In the genomic region with DNA sequence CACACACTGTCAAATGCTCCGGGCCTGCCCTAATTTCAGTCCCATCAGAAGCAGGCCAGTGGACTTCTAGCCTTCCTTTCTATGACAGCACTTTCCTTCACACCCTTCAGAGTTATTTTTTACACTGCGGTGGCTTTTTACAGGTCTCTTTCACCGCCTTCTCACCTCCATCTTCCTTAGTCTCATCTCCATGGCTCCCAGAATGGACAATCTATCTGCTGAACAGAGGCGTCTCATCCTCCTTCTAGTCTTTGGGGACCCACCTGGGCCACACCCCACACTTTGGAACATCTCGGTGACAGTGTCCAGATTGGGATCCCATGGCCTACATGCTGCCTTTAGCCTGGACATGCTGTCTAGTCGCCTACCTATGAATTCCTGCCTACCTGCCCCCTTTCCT, we compare ENCODE assay signal across 8 mouse cellular contexts. TPM values are rescaled to one million over a fixed set of nuclear protein-coding genes. Genes with fewer than 3 reads are reported as not detected.
A peak's percentile ranks its signal among the peaks of the same experiment; 100 is the strongest.
DNase-seq lines count a peak whose midpoint lies in the region; ATAC-seq lines count a peak whose summit lies in the region.

No protein-coding gene starts in this region.

- no peak for DNase-seq in heart, embryonic 10.5 days (ENCODE audit: low spot score)
- no peak for DNase-seq in heart, postnatal 25 days (ENCODE audit: low spot score)
- DNase-seq in neural tube, embryonic 11.5 days (ENCODE audit: low spot score) = no peak
- DNase-seq in neural tube, embryonic 10.5 days (ENCODE audit: extremely low spot score, low spot score) = no peak
- DNase-seq in cerebellum, postnatal 25 days = no peak
- no peak for DNase-seq in right cerebral cortex, adult 2 months (ENCODE audit: low spot score in 2 of 2)

- H3K9me3 ChIP-seq in heart, embryonic 10.5 days = no peaks in the 10 kb centered on the region
- no peaks in the 10 kb centered on the region for H3K9me3 ChIP-seq in neural tube, embryonic 11.5 days (ENCODE audit: control insufficient read depth, low read length)
- H3K9me3 ChIP-seq in limb, embryonic 15.5 days = no peaks in the 10 kb centered on the region
- no peaks in the 10 kb centered on the region for H3K9me3 ChIP-seq in stomach, embryonic 15.5 days

- H3K9ac ChIP-seq in neural tube, embryonic 11.5 days (ENCODE audit: low read length) = no peak overlapping the region
- H3K9ac ChIP-seq in limb, embryonic 15.5 days = peak overlapping the region; percentile 28; the same call in 1 of the 2 replicates
- peak overlapping the region; percentile 26; the same call in 1 of the 2 replicates for H3K9ac ChIP-seq in stomach, embryonic 15.5 days

- H3K4me3 ChIP-seq in heart, embryonic 10.5 days = peak overlapping the region; percentile 56
- no peak overlapping the region for H3K4me3 ChIP-seq in neural tube, embryonic 11.5 days (ENCODE audit: low read depth, low read length)
- H3K4me3 ChIP-seq in limb, embryonic 15.5 days = peak overlapping the region; percentile 34
- H3K4me3 ChIP-seq in stomach, embryonic 15.5 days (replicated peaks) = peak overlapping the region; percentile 30

- H3K4me1 ChIP-seq in heart, embryonic 10.5 days = peaks cover 23% of the 10 kb centered on the region
- H3K4me1 ChIP-seq in neural tube, embryonic 11.5 days (ENCODE audit: control insufficient read depth, insufficient read depth, low read length) = peaks cover 4% of the 10 kb centered on the region; the same call in 1 of the 2 replicates
- H3K4me1 ChIP-seq in limb, embryonic 15.5 days = peaks cover 23% of the 10 kb centered on the region
- H3K4me1 ChIP-seq in stomach, embryonic 15.5 days = peaks cover 13% of the 10 kb centered on the region; the same call in 1 of the 2 replicates

- no peaks in the 10 kb centered on the region for H3K36me3 ChIP-seq in heart, embryonic 10.5 days
- H3K36me3 ChIP-seq in neural tube, embryonic 11.5 days (ENCODE audit: control insufficient read depth, insufficient read depth, low read length) = no peaks in the 10 kb centered on the region
- H3K36me3 ChIP-seq in limb, embryonic 15.5 days = no peaks in the 10 kb centered on the region
- no peaks in the 10 kb centered on the region for H3K36me3 ChIP-seq in stomach, embryonic 15.5 days

- peaks cover 8% of the 10 kb centered on the region for H3K27me3 ChIP-seq in heart, embryonic 10.5 days (ENCODE audit: insufficient read depth, poor library complexity, severe bottlenecking)
- H3K27me3 ChIP-seq in neural tube, embryonic 11.5 days (ENCODE audit: control insufficient read depth, insufficient read depth, low read length) = no peaks in the 10 kb centered on the region
- 0 out of 2 replicates have a peak, but pooled peaks cover 3% of the 10 kb centered on the region for H3K27me3 ChIP-seq in limb, embryonic 15.5 days
- no peaks in the 10 kb centered on the region for H3K27me3 ChIP-seq in stomach, embryonic 15.5 days (replicated peaks)

- peak overlapping the region; percentile 26; the same call in 1 of the 2 replicates for H3K4me2 ChIP-seq in neural tube, embryonic 11.5 days (ENCODE audit: low read depth)
- H3K4me2 ChIP-seq in limb, embryonic 15.5 days = peak overlapping the region; percentile 63
- H3K4me2 ChIP-seq in stomach, embryonic 15.5 days = peak overlapping the region; percentile 71

- H3K27ac ChIP-seq in heart, embryonic 10.5 days = peak overlapping the region; percentile 74; the same call in 1 of the 2 replicates
- no peak overlapping the region for H3K27ac ChIP-seq in neural tube, embryonic 11.5 days (ENCODE audit: low read depth, low read length)
- no peak overlapping the region for H3K27ac ChIP-seq in limb, embryonic 15.5 days
- no peak overlapping the region for H3K27ac ChIP-seq in stomach, embryonic 15.5 days

- ATAC-seq in neural tube, embryonic 11.5 days (ENCODE audit: insufficient read depth, low FRiP score, low TSS enrichment) = no peak
- no peak for ATAC-seq in limb, embryonic 15.5 days (ENCODE audit: insufficient number of reproducible peaks, low FRiP score, low TSS enrichment, low read depth)
- ATAC-seq in stomach, embryonic 15.5 days (ENCODE audit: insufficient read depth, low FRiP score, low read depth) = no peak

- intact Hi-C loops in heart, postnatal 25 days (cut with DNase I) = no loop called here

- 62% methylated on average over 6 of the region's 6 CpGs for WGBS in heart, embryonic 10.5 days
- WGBS in neural tube, embryonic 11.5 days = 70% methylated on average over 6 of the region's 6 CpGs
- WGBS in limb, embryonic 15.5 days = 65% methylated on average over 6 of the region's 6 CpGs
- WGBS in stomach, embryonic 15.5 days = 62% methylated on average over 6 of the region's 6 CpGs

RNA-seq across cellular contexts. Expression of a gene that starts 0.6 kb away (rescaled TPM):
- 0.78 and 0.85 TPM in 2 replicates for polyA plus RNA-seq in heart, embryonic 10.5 days (2016; fragmentation: Nextera tagmentation; extraction: Ambion mirVana)
- 1 to 10 TPM; 1.0 to 1.3 TPM for total RNA-seq in heart, postnatal 25 days (2021)
- polyA plus RNA-seq in neural tube, embryonic 11.5 days (2014; fragmentation: Nextera tagmentation; extraction: Ambion mirVana) = 0.23 TPM in 1 of 2 replicates, not detected in the other
- polyA plus RNA-seq in limb, embryonic 15.5 days (2015; fragmentation: Nextera tagmentation; extraction: Ambion mirVana) = 4.4 and 5.1 TPM in 2 replicates
- 3.2 and 4.3 TPM in 2 replicates for polyA plus RNA-seq in stomach, embryonic 15.5 days (2015; fragmentation: Nextera tagmentation; extraction: Ambion mirVana)

RNA-seq across cellular contexts. Expression of a gene that starts 47.1 kb away (rescaled TPM):
- polyA plus RNA-seq in heart, embryonic 10.5 days (2016; fragmentation: Nextera tagmentation; extraction: Ambion mirVana) = 3.1 and 3.9 TPM in 2 replicates
- total RNA-seq in heart, postnatal 25 days (2021) = 1 to 10 TPM in 1 of 2 experiments, under 1 TPM in 1; 0.70 to 1.1 TPM
- polyA plus RNA-seq in neural tube, embryonic 11.5 days (2014; fragmentation: Nextera tagmentation; extraction: Ambion mirVana) = 1.9 and 2.1 TPM in 2 replicates
- polyA plus RNA-seq in limb, embryonic 15.5 days (2015; fragmentation: Nextera tagmentation; extraction: Ambion mirVana) = 7.3 TPM in 2 replicates
- 5.9 and 7.2 TPM in 2 replicates for polyA plus RNA-seq in stomach, embryonic 15.5 days (2015; fragmentation: Nextera tagmentation; extraction: Ambion mirVana)
